Mouse (Mus musculus): Measurements from ENCODE around the gene Rad51b.

Rad51b gene

GRCm38 (mm10) chr12:79574159-79575040, 277.3 kb downstream of the Rad51b start:
- no peak for DNase-seq (ENCODE audit: low spot score in 2 of 2)

- no peak for DNase-seq (ENCODE audit: low spot score in 2 of 2)
Observed at GRCm38 (mm10) chr12:79575041-79575541, 278.0 kb downstream of the Rad51b start.

- DNase-seq (ENCODE audit: low spot score in 2 of 2): no peak
Observed at GRCm38 (mm10) chr12:79577525-79577924, 280.4 kb downstream of the Rad51b start.

- no peak for DNase-seq (ENCODE audit: low spot score in 2 of 2)
Observed at GRCm38 (mm10) chr12:79579018-79579585, 282.0 kb downstream of the Rad51b start.

- DNase-seq (ENCODE audit: low spot score in 2 of 2): no peak
Observed at GRCm38 (mm10) chr12:79579837-79580236, 282.8 kb downstream of the Rad51b start.

- DNase-seq (ENCODE audit: low spot score in 2 of 2): no peak
Observed at GRCm38 (mm10) chr12:79584556-79585307, 287.6 kb downstream of the Rad51b start.

- DNase-seq (ENCODE audit: low spot score in 2 of 2): no peak
Observed at GRCm38 (mm10) chr12:79585336-79585735, 288.3 kb downstream of the Rad51b start.

- no peak for DNase-seq (ENCODE audit: low spot score in 2 of 2)
Observed at GRCm38 (mm10) chr12:79588831-79589230, 291.7 kb downstream of the Rad51b start.

- no peak for DNase-seq (ENCODE audit: low spot score in 2 of 2)
Observed at GRCm38 (mm10) chr12:79592206-79592605, 295.1 kb downstream of the Rad51b start.

- DNase-seq (ENCODE audit: low spot score in 2 of 2): no peak
Observed at GRCm38 (mm10) chr12:79596842-79597241, 299.8 kb downstream of the Rad51b start.

- DNase-seq (ENCODE audit: low spot score in 2 of 2): no peak
Observed at GRCm38 (mm10) chr12:79597351-79597750, 300.3 kb downstream of the Rad51b start.

- no peak for DNase-seq (ENCODE audit: low spot score in 2 of 2)
Observed at GRCm38 (mm10) chr12:79597786-79598185, 300.7 kb downstream of the Rad51b start.

GRCm38 (mm10) chr12:79598496-79598895, 301.4 kb downstream of the Rad51b start:
- no peak for DNase-seq (ENCODE audit: low spot score in 2 of 2)

- no peak for DNase-seq (ENCODE audit: low spot score in 2 of 2)
Observed at GRCm38 (mm10) chr12:79598901-79599300, 301.8 kb downstream of the Rad51b start.

GRCm38 (mm10) chr12:79600149-79600769, 303.2 kb downstream of the Rad51b start:
- no peak for DNase-seq (ENCODE audit: low spot score in 2 of 2)

GRCm38 (mm10) chr12:79602641-79603040, 305.6 kb downstream of the Rad51b start:
- DNase-seq (ENCODE audit: low spot score in 2 of 2): no peak

GRCm38 (mm10) chr12:79604850-79605249, 307.8 kb downstream of the Rad51b start:
- DNase-seq (ENCODE audit: low spot score in 2 of 2): no peak

GRCm38 (mm10) chr12:79606197-79606631, 309.1 kb downstream of the Rad51b start:
- DNase-seq (ENCODE audit: low spot score in 2 of 2): no peak

- no peak for DNase-seq (ENCODE audit: low spot score in 2 of 2)
Observed at GRCm38 (mm10) chr12:79609399-79610010, 312.4 kb downstream of the Rad51b start.

- no peak for DNase-seq (ENCODE audit: low spot score in 2 of 2)
Observed at GRCm38 (mm10) chr12:79610511-79611103, 313.5 kb downstream of the Rad51b start.

- no peak for DNase-seq (ENCODE audit: low spot score in 2 of 2)
Observed at GRCm38 (mm10) chr12:79611665-79612064, 314.6 kb downstream of the Rad51b start.

Data from cerebellum, postnatal 4 days (tissue).